Mouse (Mus musculus): Measurements from ENCODE around the gene Spata31d1a. TPM values are rescaled to one million over a fixed set of nuclear protein-coding genes. Genes with fewer than 3 reads are reported as not detected.

Gene Spata31d1a
- polyA plus RNA-seq, 1 experiment from 2014 or later, result 0.07 TPM

DNA sequence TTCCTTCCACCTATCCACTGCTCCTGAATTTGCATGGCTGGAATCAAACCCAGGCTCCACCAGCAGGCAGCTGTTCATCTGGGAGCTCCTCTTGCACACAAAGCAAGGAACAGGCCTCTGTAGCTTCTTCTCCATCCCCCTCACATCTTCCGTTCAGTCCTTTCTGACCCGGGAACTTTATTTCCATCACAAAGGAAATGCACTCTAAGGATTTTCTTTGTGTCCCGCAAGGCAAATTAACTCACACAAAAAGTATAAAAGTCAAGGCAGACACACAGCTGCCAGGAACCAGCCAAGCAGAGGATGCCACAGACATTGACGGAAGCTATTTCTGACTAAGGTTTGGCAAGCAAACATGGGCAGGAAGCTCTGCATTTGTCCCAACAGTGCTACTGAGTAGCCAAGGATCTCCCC lies 53.1 kb downstream of the Spata31d1a start:
- WGBS, result 64% methylated on average over 4 of the region's 4 CpGs
- no peaks in the 10 kb centered on the region for H3K27me3 ChIP-seq (replicated peaks; ENCODE audit: control insufficient read depth, insufficient read depth, low read length)
- ATAC-seq (replicated peaks; ENCODE audit: low FRiP score, low TSS enrichment, low read depth) (no peak), DNase-seq (ENCODE audit: low spot score) (no peak)
- H3K4me2 ChIP-seq (ENCODE audit: low read length), result no peak overlapping the region
- H3K27ac ChIP-seq (ENCODE audit: low read depth), result no peak overlapping the region
- no peak overlapping the region for H3K9ac ChIP-seq (ENCODE audit: low read length)
- no peak overlapping the region for H3K4me3 ChIP-seq (ENCODE audit: low read depth, low read length)
- peaks cover 21% of the 10 kb centered on the region; the same call in 1 of the 2 replicates for H3K36me3 ChIP-seq (ENCODE audit: control insufficient read depth, insufficient read depth, low read length)
- H3K4me1 ChIP-seq (replicated peaks; ENCODE audit: control insufficient read depth, insufficient read depth, low read length), result peaks cover 7% of the 10 kb centered on the region; the same call in 1 of the 2 replicates
- H3K9me3 ChIP-seq (ENCODE audit: control insufficient read depth, low read length), result no peaks in the 10 kb centered on the region

GRCm38 (mm10) chr13:59656316-59656832 lies 53.8 kb downstream of the Spata31d1a start:
- Histone ChIP-seq H3K4me1 (replicated peaks; ENCODE audit: control insufficient read depth, insufficient read depth, low read length) (peaks cover 7% of the 10 kb centered on the region; the same call in 1 of the 2 replicates), H3K4me2 (ENCODE audit: low read length) (no peak overlapping the region), H3K27me3 (replicated peaks; ENCODE audit: control insufficient read depth, insufficient read depth, low read length) (no peaks in the 10 kb centered on the region), H3K9ac (ENCODE audit: low read length) (no peak overlapping the region), H3K36me3 (ENCODE audit: control insufficient read depth, insufficient read depth, low read length) (peaks cover 18% of the 10 kb centered on the region; the same call in 1 of the 2 replicates), H3K4me3 (ENCODE audit: low read depth, low read length) (no peak overlapping the region), H3K27ac (ENCODE audit: low read depth) (no peak overlapping the region), H3K9me3 (ENCODE audit: control insufficient read depth, low read length) (no peaks in the 10 kb centered on the region)
- WGBS, result 67% methylated on average over 10 of the region's 10 CpGs
- DNase-seq (ENCODE audit: low spot score) (no peak), ATAC-seq (replicated peaks; ENCODE audit: low FRiP score, low TSS enrichment, low read depth) (no peak)

DNA sequence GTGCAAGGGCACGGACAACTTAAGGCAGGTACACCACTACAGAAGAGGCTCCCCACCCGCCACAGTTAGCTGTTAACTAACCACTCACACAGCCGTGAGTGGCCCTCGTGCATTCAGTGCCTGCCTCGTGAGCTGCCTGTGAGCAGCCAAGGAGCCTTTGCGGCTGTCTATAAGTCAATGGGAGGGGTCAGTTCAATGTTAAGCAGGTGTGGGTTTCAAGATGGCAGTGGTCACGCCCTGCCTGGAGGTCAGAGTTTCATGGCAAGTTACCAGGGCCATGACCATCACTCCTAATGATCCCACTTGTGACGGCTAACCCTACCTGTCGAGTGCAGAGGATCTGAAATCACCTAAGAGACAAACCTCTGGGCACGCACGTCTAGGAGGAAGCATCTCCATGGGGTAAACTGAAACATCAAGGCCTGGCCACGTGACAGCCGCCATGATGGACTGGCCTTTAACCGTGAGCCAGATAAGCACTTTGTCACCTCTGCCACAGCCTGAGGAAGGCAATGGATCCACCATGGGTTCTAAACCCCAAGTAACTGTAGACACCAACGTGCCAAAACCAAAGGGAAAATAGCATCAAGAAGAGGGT lies 54.3 kb downstream of the Spata31d1a start:
- Histone ChIP-seq H3K9me3 (ENCODE audit: control insufficient read depth, low read length) (no peaks in the 10 kb centered on the region), H3K27ac (ENCODE audit: low read depth) (no peak overlapping the region), H3K36me3 (ENCODE audit: control insufficient read depth, insufficient read depth, low read length) (peaks cover 18% of the 10 kb centered on the region; the same call in 1 of the 2 replicates), H3K4me1 (replicated peaks; ENCODE audit: control insufficient read depth, insufficient read depth, low read length) (peaks cover 11% of the 10 kb centered on the region; the same call in 1 of the 2 replicates), H3K9ac (ENCODE audit: low read length) (no peak overlapping the region), H3K4me3 (ENCODE audit: low read depth, low read length) (no peak overlapping the region), H3K27me3 (replicated peaks; ENCODE audit: control insufficient read depth, insufficient read depth, low read length) (no peaks in the 10 kb centered on the region), H3K4me2 (ENCODE audit: low read length) (no peak overlapping the region)
- 91% methylated on average over 15 of the region's 15 CpGs for WGBS
- no peak for ATAC-seq (replicated peaks; ENCODE audit: low FRiP score, low TSS enrichment, low read depth)
- no peak for DNase-seq (ENCODE audit: low spot score)

DNA sequence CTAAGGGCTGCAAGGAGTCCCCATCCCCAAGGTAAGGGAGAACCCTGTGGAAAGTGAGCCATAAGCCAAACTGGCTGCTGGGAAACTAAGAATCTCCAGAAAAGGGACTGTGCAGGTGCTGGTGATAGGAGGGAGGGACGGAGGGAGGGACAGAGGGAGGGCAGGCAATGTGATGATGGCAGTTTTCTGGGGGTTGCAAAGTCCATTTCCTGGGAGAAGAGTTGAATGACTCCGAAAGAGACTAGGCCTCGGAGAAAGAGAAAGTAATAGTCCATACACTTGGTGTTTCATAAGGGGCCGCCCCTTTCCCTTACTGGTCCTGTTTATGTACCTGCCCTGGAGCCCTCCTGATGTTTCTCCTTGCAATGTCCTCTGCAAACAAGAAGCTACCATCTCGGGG lies 55.7 kb downstream of the Spata31d1a start:
- H3K4me3 ChIP-seq (ENCODE audit: low read depth, low read length), result no peak overlapping the region
- H3K27me3 ChIP-seq (replicated peaks; ENCODE audit: control insufficient read depth, insufficient read depth, low read length), result no peaks in the 10 kb centered on the region
- WGBS, result 90% methylated on average over 5 of the region's 5 CpGs
- no peak for ATAC-seq (replicated peaks; ENCODE audit: low FRiP score, low TSS enrichment, low read depth)
- no peak overlapping the region for H3K9ac ChIP-seq (ENCODE audit: low read length)
- peaks cover 22% of the 10 kb centered on the region; the same call in 1 of the 2 replicates for H3K36me3 ChIP-seq (ENCODE audit: control insufficient read depth, insufficient read depth, low read length)
- no peak overlapping the region for H3K4me2 ChIP-seq (ENCODE audit: low read length)
- H3K27ac ChIP-seq (ENCODE audit: low read depth), result no peak overlapping the region
- peaks cover 11% of the 10 kb centered on the region; the same call in 1 of the 2 replicates for H3K4me1 ChIP-seq (replicated peaks; ENCODE audit: control insufficient read depth, insufficient read depth, low read length)
- no peaks in the 10 kb centered on the region for H3K9me3 ChIP-seq (ENCODE audit: control insufficient read depth, low read length)
- DNase-seq (ENCODE audit: low spot score), result no peak

GRCm38 (mm10) chr13:59653136-59653535 lies 57.0 kb downstream of the Spata31d1a start:
- peaks cover 11% of the 10 kb centered on the region; the same call in 1 of the 2 replicates for H3K4me1 ChIP-seq (replicated peaks; ENCODE audit: control insufficient read depth, insufficient read depth, low read length)
- no peak for ATAC-seq (replicated peaks; ENCODE audit: low FRiP score, low TSS enrichment, low read depth)

DNA sequence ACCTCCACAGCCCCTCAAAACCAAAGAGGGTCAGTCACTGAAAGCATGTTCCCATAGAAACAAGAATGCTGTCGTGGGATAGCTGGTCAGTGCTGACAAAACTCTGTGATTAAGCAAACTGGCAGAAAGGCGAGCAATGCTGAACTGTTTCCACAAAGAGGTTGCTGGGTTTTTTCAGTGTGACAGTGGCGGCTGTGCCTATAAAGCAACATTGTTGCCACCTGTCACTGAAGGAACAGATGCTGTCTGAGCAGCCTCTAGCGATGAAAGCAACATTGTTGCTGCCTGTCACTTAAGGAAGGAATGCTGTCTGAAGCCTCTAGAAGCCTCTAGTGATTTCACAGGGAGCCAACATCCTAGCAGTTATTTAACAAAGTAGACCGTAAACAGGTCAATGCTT lies 57.5 kb downstream of the Spata31d1a start:
- Histone ChIP-seq H3K4me1 (replicated peaks; ENCODE audit: control insufficient read depth, insufficient read depth, low read length) (peaks cover 11% of the 10 kb centered on the region; the same call in 1 of the 2 replicates), H3K27me3 (replicated peaks; ENCODE audit: control insufficient read depth, insufficient read depth, low read length) (no peaks in the 10 kb centered on the region), H3K36me3 (ENCODE audit: control insufficient read depth, insufficient read depth, low read length) (peaks cover 27% of the 10 kb centered on the region), H3K4me2 (ENCODE audit: low read length) (no peak overlapping the region), H3K4me3 (ENCODE audit: low read depth, low read length) (no peak overlapping the region), H3K9me3 (ENCODE audit: control insufficient read depth, low read length) (no peaks in the 10 kb centered on the region), H3K27ac (ENCODE audit: low read depth) (no peak overlapping the region), H3K9ac (ENCODE audit: low read length) (no peak overlapping the region)
- 59% methylated on average over 5 of the region's 5 CpGs for WGBS
- ATAC-seq (replicated peaks; ENCODE audit: low FRiP score, low TSS enrichment, low read depth) (no peak), DNase-seq (ENCODE audit: low spot score) (no peak)

More at GRCm38 (mm10) chr13:59653136-59653535, 57.0 kb downstream of the Spata31d1a start:
- Histone ChIP-seq H3K27me3 (replicated peaks; ENCODE audit: control insufficient read depth, insufficient read depth, low read length) (no peaks in the 10 kb centered on the region), H3K4me2 (ENCODE audit: low read length) (no peak overlapping the region), H3K9ac (ENCODE audit: low read length) (no peak overlapping the region), H3K27ac (ENCODE audit: low read depth) (no peak overlapping the region), H3K36me3 (ENCODE audit: control insufficient read depth, insufficient read depth, low read length) (peaks cover 27% of the 10 kb centered on the region), H3K9me3 (ENCODE audit: control insufficient read depth, low read length) (no peaks in the 10 kb centered on the region), H3K4me3 (ENCODE audit: low read depth, low read length) (no peak overlapping the region)
- no peak for DNase-seq (ENCODE audit: low spot score)
- 62% methylated on average over 3 of the region's 3 CpGs for WGBS

Other genes starting within 250 kb of the Spata31d1a start
- gene Agtpbp1, start 125.1 kb downstream of the Spata31d1a start, polyA plus RNA-seq (2014; fragmentation: Nextera tagmentation; extraction: Ambion mirVana), result 22.5 and 26.7 TPM in 2 replicates
- gene Naa35, start 125.1 kb downstream of the Spata31d1a start, polyA plus RNA-seq (2014; fragmentation: Nextera tagmentation; extraction: Ambion mirVana), result 79.6 and 83.3 TPM in 2 replicates
- gene Golm1, start 34.5 kb downstream of the Spata31d1a start, polyA plus RNA-seq (2014; fragmentation: Nextera tagmentation; extraction: Ambion mirVana), result 86.5 and 88.7 TPM in 2 replicates
- not detected in 2 replicates for gene 4921517D22Rik, start 16.2 kb downstream of the Spata31d1a start, polyA plus RNA-seq (2014; fragmentation: Nextera tagmentation; extraction: Ambion mirVana)
- not detected in 2 replicates for gene Spata31d1b, start 2.0 kb upstream of the Spata31d1a start, polyA plus RNA-seq (2014; fragmentation: Nextera tagmentation; extraction: Ambion mirVana)
- gene Spata31d1d, start 21.4 kb upstream of the Spata31d1a start, polyA plus RNA-seq (2014; fragmentation: Nextera tagmentation; extraction: Ambion mirVana), result not detected in 2 replicates
- gene 1700014D04Rik, start 36.4 kb upstream of the Spata31d1a start, polyA plus RNA-seq (2014; fragmentation: Nextera tagmentation; extraction: Ambion mirVana), result not detected in 2 replicates
- 111 and 115 TPM in 2 replicates for gene Isca1, start 59.5 kb upstream of the Spata31d1a start, polyA plus RNA-seq (2014; fragmentation: Nextera tagmentation; extraction: Ambion mirVana)
- gene Gm49354, start 71.9 kb upstream of the Spata31d1a start, polyA plus RNA-seq (2014; fragmentation: Nextera tagmentation; extraction: Ambion mirVana), result not detected in 2 replicates
- 40.8 and 43.6 TPM in 2 replicates for gene Tut7, start 112.8 kb upstream of the Spata31d1a start, polyA plus RNA-seq (2014; fragmentation: Nextera tagmentation; extraction: Ambion mirVana)